Mouse (Mus musculus) adipose tissue, adult 10 weeks (tissue): ENCODE results near the gene Hbb-bt. TPM values are rescaled to one million over a fixed set of nuclear protein-coding genes. Genes with fewer than 3 reads are reported as not detected.

ENCODE experiments used
- polyA plus RNA-seq: library from polyadenylated mRNA; stranded (reverse); fragments of 350-450 nt; fragmentation: Illumina TruSeq; extraction: RNeasy Lipid Tissue Mini Kit (QIAGEN cat#74804); gene quantifications from one replicate; pipeline ENCODE4 v1.2.3, GENCODE M21; 2014; ENCODE audit warnings: low read depth, low replicate concordance

Hbb-bt gene
- polyA plus RNA-seq, result 353 TPM

DNA sequence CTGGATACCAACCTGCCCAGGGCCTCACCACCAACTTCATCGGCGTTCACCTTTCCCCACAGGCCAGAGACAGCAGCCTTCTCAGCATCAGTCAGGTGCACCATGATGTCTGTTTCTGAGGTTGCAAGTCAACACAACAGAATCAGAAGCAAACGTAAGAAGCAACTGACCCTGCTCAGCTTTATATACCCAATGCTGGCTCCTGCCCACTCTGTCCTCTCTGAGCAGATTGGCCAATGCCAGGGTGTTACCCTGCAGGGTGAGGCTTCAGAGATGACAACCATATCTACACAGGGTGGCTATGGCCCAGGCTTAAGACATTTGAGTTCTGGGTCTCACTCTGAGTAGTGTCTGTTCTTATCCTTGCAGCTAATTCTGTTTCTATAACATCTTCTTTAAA, at the start of gene Hbb-bt:
Gene Hbb-bt (minus strand): TSS at position 231 of the 400 bp plus-strand sequence.

DNA sequence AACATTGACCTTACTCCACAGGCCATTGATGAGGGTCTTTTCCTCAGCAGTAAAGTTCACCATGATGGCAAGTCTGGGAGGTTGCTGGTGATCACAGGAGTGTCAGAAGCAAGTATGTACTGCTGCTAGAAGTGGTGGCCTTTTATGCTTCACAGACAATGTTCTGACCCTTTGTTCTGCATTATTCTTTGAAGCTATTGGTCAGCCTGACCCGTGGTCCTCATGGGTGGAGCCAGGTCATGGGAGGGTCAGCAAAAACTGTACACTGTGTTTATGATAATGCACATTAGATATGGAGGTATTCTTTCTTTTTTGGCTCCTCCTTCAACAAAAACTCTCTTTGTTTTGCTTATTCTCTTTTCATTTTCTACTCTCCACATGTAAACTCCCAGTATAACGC, 39.3 kb upstream of the Hbb-bt start, which contains the start of gene Hbb-y:
Gene Hbb-y (minus strand): TSS at position 127 of the 400 bp plus-strand sequence.

DNA sequence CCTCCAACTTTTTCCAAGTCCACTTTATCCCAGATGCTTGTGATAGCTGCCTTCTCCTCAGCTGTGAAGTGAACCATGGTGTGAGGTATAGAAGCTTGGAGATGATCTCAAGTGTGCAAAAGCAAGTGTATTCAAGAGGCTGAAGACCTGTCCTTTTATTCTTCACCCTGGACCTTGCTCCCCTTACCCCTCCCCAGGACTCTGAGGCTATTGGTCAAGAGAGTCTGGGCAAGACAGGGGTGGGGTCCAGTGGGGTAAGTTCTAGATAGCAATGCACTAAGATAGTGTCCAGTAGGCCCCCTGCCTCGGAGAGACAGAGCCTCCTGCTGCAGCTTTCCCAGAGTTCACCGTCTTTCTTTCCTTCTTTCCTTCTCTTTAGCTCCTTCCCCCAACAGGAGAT, 29.2 kb upstream of the Hbb-bt start, which contains the start of gene Hbb-bh1:
Gene Hbb-bh1 (minus strand): TSS at position 131 of the 400 bp plus-strand sequence.

DNA sequence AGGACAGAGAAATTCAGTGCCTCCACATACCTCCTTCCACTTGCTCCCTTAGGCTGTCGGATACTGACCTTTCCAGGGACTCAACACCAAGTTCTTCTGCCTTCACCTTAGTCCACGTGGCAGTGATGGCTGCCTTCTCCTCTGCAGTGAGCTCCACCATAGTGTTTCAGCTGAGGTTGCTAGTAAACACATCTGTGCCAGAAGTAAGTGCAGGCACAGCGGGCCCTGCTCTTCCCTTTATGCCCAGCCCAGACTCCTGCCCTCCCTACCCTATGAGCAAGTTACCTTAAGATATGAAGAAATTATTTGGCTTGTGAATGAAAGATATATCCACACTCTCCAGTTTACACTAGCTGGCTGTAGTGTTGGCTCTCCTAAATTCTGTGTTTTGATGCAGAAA, 26.5 kb upstream of the Hbb-bt start, which contains the start of gene Hbb-bh2:
Gene Hbb-bh2 (minus strand): TSS at position 253 of the 400 bp plus-strand sequence.

DNA sequence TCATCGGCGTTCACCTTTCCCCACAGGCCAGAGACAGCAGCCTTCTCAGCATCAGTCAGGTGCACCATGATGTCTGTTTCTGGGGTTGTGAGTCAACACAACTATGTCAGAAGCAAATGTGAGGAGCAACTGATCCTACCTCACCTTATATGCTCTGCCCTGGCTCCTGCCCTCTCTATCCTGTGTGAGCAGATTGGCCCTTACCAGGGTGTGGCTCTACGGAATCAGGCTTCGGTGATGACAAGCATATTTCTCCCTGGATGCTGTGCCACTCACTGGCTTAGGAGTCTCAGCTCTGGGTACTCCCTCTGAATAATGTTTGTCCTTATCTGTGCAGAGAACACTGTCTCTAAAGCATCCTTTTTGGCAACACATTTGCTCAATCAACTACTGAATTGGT, 14.0 kb upstream of the Hbb-bt start, which contains the start of gene Hbb-bs:
Gene Hbb-bs (minus strand): TSS at position 289 of the 400 bp plus-strand sequence.

DNA sequence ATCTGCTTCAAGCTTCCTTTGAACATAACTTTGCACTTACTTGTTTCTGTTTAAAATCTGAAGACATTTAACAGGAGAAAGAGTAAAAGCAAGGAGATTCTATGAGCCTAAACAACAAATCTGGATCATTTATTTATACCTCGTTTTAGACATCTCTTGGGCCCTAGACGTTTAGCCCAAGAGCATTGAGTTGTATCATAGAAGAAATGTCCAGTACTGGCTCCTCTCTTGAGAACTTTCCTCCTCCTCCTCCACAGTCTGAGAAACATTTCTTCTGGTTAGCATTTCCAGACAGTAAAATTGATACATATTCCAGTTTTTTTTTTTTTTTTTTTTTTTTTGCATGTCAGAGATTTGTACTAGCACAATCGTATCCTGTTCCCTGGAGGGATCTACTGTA, 22.1 kb downstream of the Hbb-bt start, which contains the start of gene Olfr67:
Gene Olfr67 (minus strand): TSS at position 101 of the 400 bp plus-strand sequence.

DNA sequence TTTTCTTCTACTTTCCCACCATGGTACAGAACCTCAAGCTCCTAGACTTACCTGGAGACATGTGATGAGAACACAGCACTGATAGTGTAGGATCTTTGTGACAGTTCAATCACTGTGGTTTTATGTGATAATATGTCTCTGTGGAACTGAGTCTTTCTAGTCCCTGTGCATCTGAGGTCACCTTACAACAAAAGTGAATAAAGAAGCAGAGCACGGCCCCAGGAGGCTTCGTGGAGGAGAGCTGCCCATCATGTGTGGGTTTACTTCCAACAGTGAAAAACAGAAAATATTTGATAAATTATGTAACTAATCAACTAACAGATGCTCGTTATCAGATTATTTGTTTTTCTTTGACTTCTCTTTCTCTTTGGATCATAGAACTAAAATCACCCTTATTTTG, 34.2 kb downstream of the Hbb-bt start, which contains the start of gene Olfr68:
Gene Olfr68 (minus strand): TSS at position 101 of the 400 bp plus-strand sequence.

DNA sequence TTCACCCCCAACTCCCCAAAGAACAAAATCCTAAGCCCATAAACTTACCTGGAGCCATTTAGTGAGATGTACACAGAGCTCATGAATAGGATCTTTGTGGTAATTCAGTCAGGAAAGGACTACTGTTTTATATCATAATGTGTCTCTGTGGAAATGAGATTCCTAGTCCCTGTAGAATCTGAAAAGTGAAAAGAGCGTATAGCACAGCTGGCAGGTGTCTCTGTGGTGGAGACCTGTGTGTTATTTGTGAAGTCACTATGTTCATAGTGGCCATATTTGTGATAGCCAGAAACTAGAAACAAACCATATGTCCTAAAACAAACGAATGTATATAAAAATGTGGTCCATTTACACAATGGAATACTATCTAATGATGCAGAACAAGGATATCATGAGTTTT, 42.3 kb downstream of the Hbb-bt start, which contains the start of gene Olfr69:
Gene Olfr69 (minus strand): TSS at position 101 of the 400 bp plus-strand sequence.

Other genes starting within 250 kb of the Hbb-bt start
- not detected for gene Olfr616, start 244.9 kb downstream of the Hbb-bt start, polyA plus RNA-seq
- not detected for gene Olfr617, start 240.9 kb downstream of the Hbb-bt start, polyA plus RNA-seq
- not detected for gene Olfr618, start 223.9 kb downstream of the Hbb-bt start, polyA plus RNA-seq
- not detected for gene Olfr619, start 213.4 kb downstream of the Hbb-bt start, polyA plus RNA-seq
- not detected for gene Olfr620, start 201.5 kb downstream of the Hbb-bt start, polyA plus RNA-seq
- gene Olfr622, start 171.3 kb downstream of the Hbb-bt start, polyA plus RNA-seq, result not detected
- gene Olfr623, start 150.3 kb downstream of the Hbb-bt start, polyA plus RNA-seq, result not detected
- gene Olfr624, start 142.8 kb downstream of the Hbb-bt start, polyA plus RNA-seq, result 0.11 TPM
- not detected for gene Olfr625-ps1, start 131.3 kb downstream of the Hbb-bt start, polyA plus RNA-seq
- gene Olfr243, start 99.3 kb downstream of the Hbb-bt start, polyA plus RNA-seq, result not detected
- gene Olfr628, start 83.6 kb downstream of the Hbb-bt start, polyA plus RNA-seq, result not detected
- gene Olfr629, start 69.1 kb downstream of the Hbb-bt start, polyA plus RNA-seq, result not detected
- not detected for gene Olfr630, start 56.7 kb downstream of the Hbb-bt start, polyA plus RNA-seq
- not detected for gene Olfr69, start 42.4 kb downstream of the Hbb-bt start, polyA plus RNA-seq
- gene Olfr68, start 34.3 kb downstream of the Hbb-bt start, polyA plus RNA-seq, result not detected
- gene Olfr67, start 22.2 kb downstream of the Hbb-bt start, polyA plus RNA-seq, result not detected
- gene Hbb-bs, start 14.1 kb upstream of the Hbb-bt start, polyA plus RNA-seq, result 2,394 TPM
- not detected for gene Hbb-bh2, start 26.5 kb upstream of the Hbb-bt start, polyA plus RNA-seq
- gene Hbb-bh1, start 29.2 kb upstream of the Hbb-bt start, polyA plus RNA-seq, result not detected
- gene Hbb-y, start 39.2 kb upstream of the Hbb-bt start, polyA plus RNA-seq, result not detected
- not detected for gene Olfr66, start 72.3 kb upstream of the Hbb-bt start, polyA plus RNA-seq
- gene Olfr64, start 80.5 kb upstream of the Hbb-bt start, polyA plus RNA-seq, result not detected
- gene Olfr65, start 89.5 kb upstream of the Hbb-bt start, polyA plus RNA-seq, result not detected
- gene Olfr631, start 114.8 kb upstream of the Hbb-bt start, polyA plus RNA-seq, result not detected
- not detected for gene Olfr632, start 120.4 kb upstream of the Hbb-bt start, polyA plus RNA-seq
- not detected for gene Olfr633, start 130.4 kb upstream of the Hbb-bt start, polyA plus RNA-seq
- gene Olfr635, start 157.2 kb upstream of the Hbb-bt start, polyA plus RNA-seq, result not detected
- not detected for gene Olfr638, start 184.8 kb upstream of the Hbb-bt start, polyA plus RNA-seq
- not detected for gene Olfr639, start 203.3 kb upstream of the Hbb-bt start, polyA plus RNA-seq
- gene Olfr640, start 211.6 kb upstream of the Hbb-bt start, polyA plus RNA-seq, result not detected
- gene Olfr641, start 221.4 kb upstream of the Hbb-bt start, polyA plus RNA-seq, result not detected
- not detected for gene Olfr642, start 238.7 kb upstream of the Hbb-bt start, polyA plus RNA-seq
- gene 4930516K23Rik, start 247.4 kb upstream of the Hbb-bt start, polyA plus RNA-seq, result not detected